Mouse (Mus musculus): ENCODE measurements around the gene Olfr417.
"Not testable (repeated sequence)": the region's sequence is repeated elsewhere in the genome, so short reads cannot be mapped to it uniquely, and the experiment has no call there.

Olfr417 gene

GRCm38 (mm10) chr1:174364882-174365451 lies at the start of gene Olfr417:
Gene Olfr417, plus strand, starts transcription at chr1:174365122.
- no peak for DNase-seq

GRCm38 (mm10) chr1:174317308-174317707 lies 47.6 kb upstream of the Olfr417 start:
- DNase-seq = no peak

- no peak for DNase-seq
Measured at GRCm38 (mm10) chr1:174330218-174330617, 34.7 kb upstream of the Olfr417 start, which contains the start of gene Mptx1. Gene Mptx1, plus strand, starts transcription at chr1:174330518.

- not testable (repeated sequence) for DNase-seq
Measured at GRCm38 (mm10) chr1:174353636-174354035, 11.3 kb upstream of the Olfr417 start.

- no peak for DNase-seq
Measured at GRCm38 (mm10) chr1:174354640-174355039, 10.3 kb upstream of the Olfr417 start.

GRCm38 (mm10) chr1:174373799-174374198 lies 8.9 kb downstream of the Olfr417 start:
- DNase-seq = no peak

- no peak for DNase-seq
Measured at GRCm38 (mm10) chr1:174390746-174391145, 25.8 kb downstream of the Olfr417 start, which contains the start of gene Olfr248. Gene Olfr248, plus strand, starts transcription at chr1:174391046.

DNA sequence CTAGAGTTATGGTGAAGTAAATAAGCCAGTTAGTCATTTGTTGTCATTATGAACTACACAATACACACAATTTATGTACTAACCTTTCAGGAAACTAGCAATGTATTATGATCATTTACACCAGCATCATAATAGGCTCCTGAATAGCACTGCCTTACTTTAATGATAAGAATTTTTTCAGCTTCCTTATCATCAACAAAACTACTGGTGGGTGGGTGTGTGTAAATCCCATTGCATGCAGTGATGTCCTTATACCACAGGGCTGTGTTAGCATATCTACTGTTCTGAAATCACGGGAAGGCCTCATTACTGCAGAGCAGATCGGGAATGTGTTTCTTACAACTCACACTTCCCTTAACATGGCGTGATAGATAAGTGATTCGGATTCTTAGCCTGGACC lies 58.0 kb downstream of the Olfr417 start:
- DNase-seq = no peak

DNA sequence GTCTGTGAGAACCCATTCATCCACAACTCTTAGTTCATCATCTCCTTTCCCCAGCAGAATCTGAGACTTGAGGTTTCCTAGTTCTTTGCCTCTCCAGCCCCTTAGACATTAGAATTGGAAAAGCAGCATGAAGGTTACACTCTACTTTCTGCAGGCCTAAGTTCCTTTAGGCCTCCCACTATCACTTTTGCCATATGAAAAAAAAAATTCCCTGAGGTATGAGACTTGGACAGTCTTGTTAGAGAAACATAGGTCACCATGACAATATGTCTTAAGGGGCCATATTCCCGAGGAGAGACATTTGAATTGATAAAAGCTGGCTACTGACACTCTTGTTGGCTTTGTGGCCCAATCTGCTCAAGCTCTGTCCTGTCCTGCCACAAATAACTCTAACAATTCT lies 58.8 kb downstream of the Olfr417 start, which contains the start of gene Olfr414:
TSS of gene Olfr414 (plus strand) at position 301 of the 400 bp plus-strand sequence.
- no peak for DNase-seq

Measured in thymus, postnatal 4 days (tissue).